8 mouse cellular contexts compared by ENCODE assay signal in genomic region chr11:53254926-53255325, GRCm38 (mm10). TPM values are rescaled to one million over a fixed set of nuclear protein-coding genes. Genes with fewer than 3 reads are reported as not detected.
A peak's percentile ranks its signal among the peaks of the same experiment; 100 is the strongest.
DNase-seq lines count a peak whose midpoint lies in the region; ATAC-seq and TF ChIP-seq lines count a peak whose summit lies in the region.

No protein-coding gene starts in this region.

- peaks cover 4% of the 10 kb centered on the region; the same call in 1 of the 2 replicates for H3K4me1 ChIP-seq in midbrain, embryonic 11.5 days (ENCODE audit: control insufficient read depth, insufficient read depth, low read length)
- peaks cover 8% of the 10 kb centered on the region for H3K4me1 ChIP-seq in midbrain, embryonic 13.5 days (replicated peaks)
- no peaks in the 10 kb centered on the region for H3K4me1 ChIP-seq in embryonic fibroblast, embryonic 13.5 days (ENCODE audit: control insufficient read depth, insufficient read depth, low read length)
- no peaks in the 10 kb centered on the region for H3K4me1 ChIP-seq in liver, postnatal 0 days (ENCODE audit: insufficient read depth)

- H3K36me3 ChIP-seq in midbrain, embryonic 11.5 days (ENCODE audit: control insufficient read depth, insufficient read depth, low read length), result no peaks in the 10 kb centered on the region
- no peaks in the 10 kb centered on the region for H3K36me3 ChIP-seq in midbrain, embryonic 13.5 days
- H3K36me3 ChIP-seq in liver, postnatal 0 days (replicated peaks; ENCODE audit: insufficient read depth, low read length), result 0 out of 2 replicates have a peak, but pooled peaks cover 2% of the 10 kb centered on the region

- peak; percentile 97 for DNase-seq in midbrain, embryonic 11.5 days (ENCODE audit: low spot score, missing footprints)
- DNase-seq in adrenal gland, postnatal 4 days (ENCODE audit: low spot score in 2 of 2), result peak; percentile 63 to 72
- peak; percentile 66 to 86 for DNase-seq in kidney, postnatal 25 days
- peak; percentile 84 for DNase-seq in liver, postnatal 0 days
- peak; percentile 76 for DNase-seq in right cerebral cortex, postnatal 25 days
- DNase-seq in urinary bladder, postnatal 36 days (ENCODE audit: low spot score in 2 of 2), result peak; percentile 52 to 75

- H3K27ac ChIP-seq in midbrain, embryonic 11.5 days (ENCODE audit: low read depth, low read length), result no peak overlapping the region
- no peak overlapping the region for H3K27ac ChIP-seq in midbrain, embryonic 13.5 days
- H3K27ac ChIP-seq in embryonic fibroblast, embryonic 13.5 days (ENCODE audit: insufficient read depth, low read length), result no peak overlapping the region
- no peak overlapping the region for H3K27ac ChIP-seq in liver, postnatal 0 days (ENCODE audit: low read depth)

- no peaks in the 10 kb centered on the region for H3K9me3 ChIP-seq in midbrain, embryonic 11.5 days (ENCODE audit: control insufficient read depth, low read length)
- H3K9me3 ChIP-seq in midbrain, embryonic 13.5 days, result peaks cover 4% of the 10 kb centered on the region; the same call in 1 of the 2 replicates
- H3K9me3 ChIP-seq in liver, postnatal 0 days (ENCODE audit: low read length), result no peaks in the 10 kb centered on the region

- H3K4me2 ChIP-seq in midbrain, embryonic 11.5 days, result no peak overlapping the region
- H3K4me2 ChIP-seq in midbrain, embryonic 13.5 days (replicated peaks), result no peak overlapping the region
- no peak overlapping the region for H3K4me2 ChIP-seq in liver, postnatal 0 days (ENCODE audit: low read depth, low read length)

- ATAC-seq in midbrain, embryonic 11.5 days (ENCODE audit: low FRiP score), result no peak
- no peak for ATAC-seq in midbrain, embryonic 13.5 days
- ATAC-seq in liver, postnatal 0 days, result no peak

- no peak overlapping the region for H3K9ac ChIP-seq in midbrain, embryonic 11.5 days (ENCODE audit: low read length)
- no peak overlapping the region for H3K9ac ChIP-seq in midbrain, embryonic 13.5 days (replicated peaks)
- no peak overlapping the region for H3K9ac ChIP-seq in liver, postnatal 0 days (replicated peaks)

- peak; percentile 41; the same call in 1 of the 2 replicates for TF ChIP-seq CTCF in embryonic fibroblast, embryonic 13.5 days (IDR thresholded peaks at IDR 0.05; ENCODE audit: borderline replicate concordance, insufficient read depth, low read length)
- peak; percentile 80 for TF ChIP-seq CTCF in liver, postnatal 0 days (IDR thresholded peaks at IDR 0.05; ENCODE audit: low read depth)

- TF ChIP-seq POLR2A in embryonic fibroblast, embryonic 13.5 days (IDR thresholded peaks at IDR 0.05; ENCODE audit: low read depth, low read length), result no peak

- TF ChIP-seq EP300 in liver, postnatal 0 days (IDR thresholded peaks at IDR 0.05; ENCODE audit: low read depth), result no peak

- no peak overlapping the region for H3K4me3 ChIP-seq in midbrain, embryonic 11.5 days (ENCODE audit: low read depth, low read length)
- H3K4me3 ChIP-seq in midbrain, embryonic 13.5 days (replicated peaks), result no peak overlapping the region
- no peak overlapping the region for H3K4me3 ChIP-seq in embryonic fibroblast, embryonic 13.5 days (ENCODE audit: insufficient read depth, low read length)
- H3K4me3 ChIP-seq in liver, postnatal 0 days (ENCODE audit: low read depth, low read length), result no peak overlapping the region

- H3K27me3 ChIP-seq in midbrain, embryonic 11.5 days (ENCODE audit: control insufficient read depth, insufficient read depth, low read length), result no peaks in the 10 kb centered on the region
- no peaks in the 10 kb centered on the region for H3K27me3 ChIP-seq in midbrain, embryonic 13.5 days
- H3K27me3 ChIP-seq in liver, postnatal 0 days (ENCODE audit: insufficient read depth, low read length), result no peaks in the 10 kb centered on the region

- 44% methylated on average over 7 of the region's 7 CpGs for WGBS in midbrain, embryonic 11.5 days
- 40% methylated on average over 7 of the region's 7 CpGs for WGBS in midbrain, embryonic 13.5 days
- WGBS in liver, postnatal 0 days (ENCODE audit: insufficient replicate concordance), result 31% methylated on average over 7 of the region's 7 CpGs

RNA-seq across cellular contexts. Expression of gene Hspa4, which starts 45.3 kb away (rescaled TPM):
- polyA plus RNA-seq in midbrain, embryonic 11.5 days (2014; fragmentation: Nextera tagmentation; extraction: Ambion mirVana), result 111 and 117 TPM in 2 replicates
- 57.0 and 58.7 TPM in 2 replicates for polyA plus RNA-seq in midbrain, embryonic 13.5 days (2015; fragmentation: Nextera tagmentation; extraction: Ambion mirVana)
- 100 to 1,000 TPM; 150 to 168 TPM for total RNA-seq in adrenal gland, postnatal 4 days (2021)
- polyA plus RNA-seq in embryonic fibroblast, embryonic 13.5 days (2011; ENCODE audit: insufficient read length, low read depth, missing spikeins), result 229 and 302 TPM in 2 replicates
- 37.4 and 41.4 TPM in 2 replicates for polyA plus RNA-seq in liver, postnatal 0 days (2015; fragmentation: Nextera tagmentation; extraction: Ambion mirVana)
